Mouse (Mus musculus) spleen, adult 2 months (tissue): Measurements from ENCODE around the gene Wfdc8.

Experiments used
- CTCF ChIP-seq: fragments of 200-500 bp; IDR thresholded peaks from 2 replicates; pipeline ENCODE4 v1.5.1; 2011; ENCODE audit warnings: mild to moderate bottlenecking, inconsistent platforms; ENCODE audit not compliant: insufficient read depth, insufficient read length, insufficient replicate concordance; ENCODE audit errors: extremely low read depth
- POLR2A ChIP-seq: fragments of 200-500 bp; IDR thresholded peaks from 2 replicates; pipeline ENCODE4 v1.6.1; 2011; ENCODE audit warnings: low read depth, low read length, inconsistent platforms

DNA sequence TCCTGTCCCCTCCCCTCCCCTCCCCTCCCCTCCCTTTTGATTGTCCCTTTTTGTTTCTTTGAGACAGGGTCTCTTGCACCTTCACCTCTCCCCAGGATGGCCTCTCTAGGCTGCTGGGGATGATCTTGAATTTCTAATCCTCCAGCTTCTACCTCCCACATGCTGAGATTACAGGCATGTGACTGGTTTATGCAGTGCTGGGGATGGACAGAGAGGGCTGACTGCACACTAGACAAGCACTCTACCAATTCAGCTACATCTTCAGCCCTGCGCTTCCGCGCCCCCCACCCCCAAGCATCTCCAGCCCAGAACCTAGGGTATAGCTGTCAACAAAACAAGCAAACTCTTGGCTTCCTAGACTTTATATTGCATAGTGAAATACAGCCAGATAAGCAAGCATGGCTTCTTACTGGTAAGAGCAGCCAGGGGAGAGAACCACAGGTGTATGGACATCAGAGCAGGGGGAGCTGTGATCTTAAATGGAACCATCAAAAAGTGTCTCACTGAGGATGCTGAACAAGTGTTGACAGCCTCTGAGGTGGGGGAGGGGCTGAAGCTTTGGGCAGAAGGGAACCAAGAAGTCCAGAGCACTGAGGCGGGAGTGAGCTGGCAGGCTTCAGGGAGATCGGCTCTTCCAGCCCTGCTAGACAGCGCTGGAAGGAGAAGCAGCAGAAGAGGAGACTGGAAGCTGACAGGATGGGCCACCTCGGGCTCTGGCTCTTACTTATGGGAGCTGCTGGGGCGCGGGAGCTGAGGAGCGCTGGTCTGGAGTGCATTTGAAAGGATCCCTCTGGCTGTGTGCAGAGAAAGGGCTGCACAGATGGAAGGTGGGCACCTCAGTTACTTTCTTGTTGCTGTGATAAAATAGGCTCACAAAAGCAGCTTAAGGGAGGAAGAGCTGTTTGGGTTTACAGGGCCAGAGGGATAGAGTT lies 63.2 kb downstream of the Wfdc8 start:
- no peak for TF ChIP-seq POLR2A
- no peak for TF ChIP-seq CTCF
